Mouse (Mus musculus): Measurements from ENCODE around the gene Creld2.
"Not testable (repeated sequence)": the region's sequence is repeated elsewhere in the genome, so short reads cannot be mapped to it uniquely, and the experiment has no call there.

DNA sequence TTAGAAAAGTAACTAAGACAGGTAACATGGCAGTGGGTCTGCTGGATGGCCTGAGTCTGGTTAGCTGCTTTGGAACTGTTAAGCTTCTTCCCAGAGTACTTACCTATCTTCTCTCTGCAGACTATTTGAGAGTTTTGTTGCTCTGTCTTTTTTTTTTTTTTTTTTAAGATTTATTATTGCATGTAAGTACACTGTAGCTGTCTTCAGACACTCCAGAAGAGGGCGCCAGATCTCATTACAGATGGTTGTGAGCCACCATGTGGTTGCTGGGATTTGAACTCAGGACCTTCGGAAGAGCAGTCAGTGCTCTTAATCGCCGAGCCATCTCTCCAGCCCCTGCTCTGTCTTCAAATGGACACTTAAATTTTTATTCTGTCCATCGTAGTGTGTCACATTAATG lies 44.8 kb upstream of the Creld2 start:
- TF ChIP-seq POLR2A (IDR thresholded peaks at IDR 0.05; ENCODE audit: borderline replicate concordance, extremely low read depth, insufficient read depth, insufficient read length, poor library complexity, severe bottlenecking); CTCF (IDR thresholded peaks at IDR 0.05; ENCODE audit: borderline replicate concordance, extremely low read depth, insufficient read depth, insufficient read length): not testable (repeated sequence)
